Mouse (Mus musculus) heart, postnatal 0 days (tissue): ENCODE measurements at regions not wholly inside any gene's neighbourhood (a gene's known extent, or its start where the extent isn't known, plus 50 kb on each side); places are given as distances from the start of the nearest gene placed in this dataset.

Experiments
- CTCF ChIP-seq: IDR thresholded peaks from 2 replicates; pipeline ENCODE4 v1.5.1; 2016; ENCODE audit warnings: antibody characterized with exemption, control low read depth, low read depth
- EP300 ChIP-seq: IDR thresholded peaks from 2 replicates; pipeline ENCODE4 v1.6.1; 2016; ENCODE audit warnings: antibody characterized with exemption, low read depth

- no peak for TF ChIP-seq CTCF
- TF ChIP-seq EP300, result no peak
Measured at GRCm38 (mm10) chr6:49603201-49603600, 207.8 kb downstream of the Stk31 start.
